Mouse (Mus musculus) testis, adult 2 months (tissue): ENCODE results near the gene Gpnmb.

Experiments
- CTCF ChIP-seq: fragments of 200-500 bp; IDR thresholded peaks from 2 replicates; pipeline ENCODE4 v1.5.1; 2012; ENCODE audit warnings: low read depth, mild to moderate bottlenecking, inconsistent platforms, low read length, moderate library complexity; ENCODE audit not compliant: control insufficient read depth, insufficient read depth, insufficient replicate concordance
- POLR2A ChIP-seq: fragments of 200-500 bp; IDR thresholded peaks from 2 replicates; pipeline ENCODE4 v1.6.1; 2012; ENCODE audit warnings: low read depth, mild to moderate bottlenecking, inconsistent platforms, low read length, moderate library complexity; ENCODE audit not compliant: control insufficient read depth

GRCm38 (mm10) chr6:49023315-49023714, 13.0 kb upstream of the Gpnmb start:
- TF ChIP-seq CTCF (no peak), POLR2A (no peak)
